17 mouse cellular contexts compared by ENCODE assay signal in genomic region chr19:16701790-16702189, GRCm38 (mm10).
"Had no signal": no experiment of that assay in that cellular context is flagged by ENCODE, and none has a peak within 500 bp of the region (broad histone marks: within the 10 kb centered on the region; RNA-seq: fewer than 3 reads in every experiment).

No protein-coding gene starts in this region.

- DNase-seq: lung, adult 18-20 months; lung, embryonic 14.5 days; lung, postnatal 10 days; lung, postnatal 4 days; midbrain, embryonic 14.5 days; retina, postnatal 1 day; right cerebral cortex, adult 18-20 months; thymus, adult 18-20 months; thymus, postnatal 14 days; thymus, postnatal 36 days had no signal

- H3K9me3 ChIP-seq: megakaryocyte, embryonic 14.5 days; midbrain, embryonic 10.5 days; midbrain, embryonic 12.5 days; neural tube, embryonic 13.5 days; neural tube, embryonic 15.5 days had no signal

- H3K36me3 ChIP-seq: midbrain, embryonic 10.5 days; midbrain, embryonic 12.5 days; neural tube, embryonic 13.5 days; neural tube, embryonic 15.5 days had no signal

- H3K4me1 ChIP-seq: midbrain, embryonic 10.5 days; midbrain, embryonic 12.5 days; neural tube, embryonic 13.5 days; neural tube, embryonic 15.5 days had no signal

- H3K4me3 ChIP-seq: megakaryocyte, embryonic 14.5 days; midbrain, embryonic 10.5 days; midbrain, embryonic 12.5 days; myocyte; neural tube, embryonic 13.5 days; neural tube, embryonic 15.5 days had no signal

- ATAC-seq: midbrain, embryonic 16.5 days had no signal

- H3K27me3 ChIP-seq: megakaryocyte, embryonic 14.5 days; midbrain, embryonic 12.5 days; neural tube, embryonic 13.5 days; neural tube, embryonic 15.5 days had no signal

- H3K27ac ChIP-seq: midbrain, embryonic 10.5 days; midbrain, embryonic 12.5 days; neural tube, embryonic 13.5 days; neural tube, embryonic 15.5 days had no signal

- H3K9ac ChIP-seq: lung, embryonic 14.5 days; midbrain, embryonic 12.5 days; neural tube, embryonic 13.5 days; neural tube, embryonic 15.5 days had no signal
